Mouse (Mus musculus): ENCODE results near the gene Syce3.
"Not testable (repeated sequence)": the region's sequence is repeated elsewhere in the genome, so short reads cannot be mapped to it uniquely, and the experiment has no call there.

Gene Syce3

DNA sequence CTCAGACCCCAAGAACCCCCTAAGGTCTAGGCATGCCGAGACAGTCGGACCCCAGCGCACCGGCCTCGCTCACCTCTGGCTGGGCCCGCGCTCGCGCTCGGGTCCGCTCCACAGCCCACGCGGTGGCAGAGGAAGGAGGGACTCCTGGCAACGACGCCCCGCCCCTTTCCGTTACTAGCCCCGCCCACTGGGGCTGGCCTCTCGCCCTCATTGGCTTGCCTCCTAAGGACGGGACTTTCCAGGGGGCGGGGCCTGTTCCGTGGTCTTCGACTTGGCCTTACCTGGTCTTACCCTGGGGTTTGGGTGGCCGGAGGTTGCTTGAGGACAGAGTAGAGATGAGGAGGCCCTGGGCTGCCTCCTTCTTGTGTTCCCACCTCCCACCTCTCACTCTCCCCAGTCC lies at the start of gene Syce3:
Gene Syce3, minus strand, starts transcription at position 386 of the 400 bp plus-strand sequence.
- DNase-seq (ENCODE audit: low read depth), result no peak

DNA sequence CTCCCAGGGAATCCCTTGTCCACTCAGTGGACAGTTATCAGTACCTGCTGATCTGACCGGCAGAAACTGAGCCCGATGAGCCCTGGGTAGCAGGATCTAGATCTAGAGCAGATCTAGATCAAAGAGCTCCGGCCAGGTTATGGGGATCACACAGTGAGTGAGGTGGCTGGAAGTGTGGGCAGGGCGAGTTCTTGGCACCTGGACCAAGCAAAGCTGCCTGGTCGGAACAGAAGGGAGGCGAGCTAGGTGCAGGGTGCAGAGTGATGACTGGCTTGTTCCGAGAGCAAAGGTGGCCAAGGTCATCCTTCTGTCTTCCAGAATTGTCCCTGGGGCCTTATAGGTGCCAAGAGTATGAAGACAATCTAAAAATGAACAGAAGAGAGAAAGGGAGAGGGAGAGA lies 49.5 kb upstream of the Syce3 start:
- DNase-seq (ENCODE audit: low read depth), result no peak

DNA sequence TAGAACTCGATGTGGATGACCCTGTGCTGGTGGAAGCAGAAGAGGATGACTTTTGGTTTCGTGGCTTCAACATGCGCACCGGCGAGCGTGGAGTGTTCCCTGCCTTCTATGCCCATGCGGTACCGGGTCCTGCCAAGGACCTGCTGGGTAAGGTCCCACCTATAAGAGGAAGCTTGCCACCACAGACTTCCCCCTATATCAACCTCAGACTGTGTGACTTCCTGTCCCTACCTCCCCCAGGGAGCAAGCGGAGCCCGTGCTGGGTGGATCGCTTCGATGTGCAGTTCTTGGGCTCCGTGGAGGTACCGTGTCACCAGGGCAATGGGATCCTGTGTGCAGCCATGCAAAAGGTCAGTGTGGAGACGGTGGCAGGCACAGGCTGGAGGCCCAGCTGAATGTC lies 48.6 kb upstream of the Syce3 start:
- no peak for DNase-seq (ENCODE audit: low read depth)

GRCm38 (mm10) chr15:89455642-89456041 lies 45.3 kb upstream of the Syce3 start:
- DNase-seq (ENCODE audit: low read depth), result no peak

DNA sequence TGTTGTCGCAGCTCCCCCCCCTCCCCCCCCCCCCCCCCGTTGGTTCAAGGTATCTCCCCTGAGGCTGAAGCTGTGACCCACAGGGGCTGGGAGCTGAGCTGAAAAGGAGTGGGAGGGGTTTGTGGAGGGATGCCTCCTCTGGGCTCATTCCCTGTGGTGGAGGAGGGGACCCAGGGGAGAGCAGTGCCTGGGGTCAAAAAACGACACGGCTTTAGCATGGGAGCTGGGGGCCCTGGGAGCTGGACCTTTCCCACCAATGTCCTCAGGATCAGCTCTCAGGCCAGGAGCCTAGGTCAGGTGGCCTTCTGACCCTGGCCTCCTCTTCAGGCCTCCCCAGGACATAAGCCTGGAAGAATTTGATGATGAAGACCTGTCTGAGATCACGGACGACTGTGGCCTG lies 44.6 kb upstream of the Syce3 start:
- DNase-seq (ENCODE audit: low read depth), result no peak

GRCm38 (mm10) chr15:89453865-89454478 lies 43.7 kb upstream of the Syce3 start, which contains the start of gene Mapk8ip2:
Gene Mapk8ip2 (plus strand): TSS chr15:89453913.
- no peak for DNase-seq (ENCODE audit: low read depth)

DNA sequence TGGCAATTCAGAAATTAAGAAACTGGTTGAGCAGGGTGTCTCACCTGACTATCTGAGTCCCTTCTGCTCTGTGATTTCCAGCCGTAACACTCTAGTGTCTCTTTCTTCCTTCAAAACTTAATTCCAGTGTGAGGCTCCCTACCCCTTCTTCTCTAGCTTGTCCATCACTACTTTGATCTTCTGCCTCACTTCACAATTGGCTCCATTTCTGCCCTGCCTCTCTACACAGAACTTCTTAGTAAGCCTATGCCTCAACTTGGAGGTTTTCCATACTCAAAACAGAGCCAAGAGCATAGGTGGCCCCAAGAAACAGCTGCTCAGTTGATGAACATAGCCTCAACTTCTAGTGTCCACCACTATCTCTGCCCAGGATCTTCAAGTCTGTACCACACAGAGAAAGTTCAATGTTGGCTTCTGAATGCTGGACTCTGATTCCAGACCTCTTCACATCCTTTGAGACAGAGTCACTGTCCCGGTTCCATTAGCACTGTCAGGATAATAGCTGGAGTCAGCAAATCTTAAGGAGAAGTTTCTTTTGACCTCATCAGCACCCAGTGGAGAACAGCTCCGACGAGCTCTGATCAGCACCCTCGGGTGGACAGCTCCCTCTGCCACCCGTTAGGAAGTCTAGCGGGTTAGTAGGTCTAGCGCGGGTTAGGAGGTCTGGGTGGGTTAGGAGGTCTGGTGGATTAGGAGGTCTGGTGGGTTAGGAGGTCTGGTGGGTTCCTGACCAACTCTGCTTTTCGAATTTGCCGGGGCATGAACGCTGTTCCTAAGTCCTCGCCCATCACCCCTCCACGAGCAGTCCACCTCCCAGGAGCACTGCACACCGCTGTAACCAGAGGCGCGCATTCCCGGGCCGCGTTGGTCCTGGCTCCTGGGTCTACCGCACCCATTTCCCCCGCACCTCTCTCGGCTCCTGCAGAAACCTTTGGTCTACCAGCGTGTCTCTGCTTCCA lies 42.9 kb upstream of the Syce3 start:
- peak; percentile 67 for DNase-seq (ENCODE audit: low read depth)

- DNase-seq (ENCODE audit: low read depth), result no peak
Observed at GRCm38 (mm10) chr15:89442486-89443070, 32.3 kb upstream of the Syce3 start.

GRCm38 (mm10) chr15:89435878-89436277 lies 25.6 kb upstream of the Syce3 start:
- no peak for DNase-seq (ENCODE audit: low read depth)

- DNase-seq (ENCODE audit: low read depth), result no peak
Observed at GRCm38 (mm10) chr15:89434136-89434535, 23.8 kb upstream of the Syce3 start.

DNA sequence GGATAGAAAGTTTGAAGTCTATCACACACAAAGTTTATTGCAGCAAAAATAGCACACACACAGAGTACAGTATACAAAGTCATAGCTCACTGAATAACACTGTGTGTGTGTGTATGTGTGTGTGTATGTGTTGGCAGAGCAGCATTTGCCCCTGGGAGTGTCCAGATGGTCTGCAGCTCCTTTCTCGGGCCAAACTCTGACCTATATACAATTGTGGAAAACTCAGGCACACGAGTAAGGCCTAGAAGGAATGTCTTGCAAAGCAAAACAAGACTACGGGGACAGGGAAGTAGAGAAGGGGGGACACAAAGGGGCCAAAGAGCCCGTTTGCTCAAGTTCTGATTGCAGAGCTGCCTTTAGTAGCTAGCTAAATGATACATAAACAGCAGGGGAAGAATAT lies 22.6 kb upstream of the Syce3 start:
- no peak for DNase-seq (ENCODE audit: low read depth)

DNA sequence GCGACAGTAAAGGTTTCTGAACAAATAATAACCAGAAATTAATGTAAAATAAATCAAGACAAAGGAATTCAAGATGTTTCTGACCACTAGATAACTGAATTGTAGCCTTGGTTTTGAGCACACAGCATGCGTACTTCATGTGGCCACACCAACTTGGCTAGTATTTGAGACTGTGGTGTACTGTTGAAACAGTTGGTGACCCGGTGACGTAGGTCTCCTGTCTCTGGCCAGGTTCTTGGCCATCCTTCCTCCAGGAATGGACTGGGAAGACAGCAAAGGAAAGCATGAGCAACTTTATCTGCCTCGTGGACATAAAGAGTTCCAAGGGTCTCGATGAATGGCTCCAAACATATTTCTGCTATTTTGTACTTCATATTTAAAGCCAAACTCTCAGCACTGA lies 21.5 kb upstream of the Syce3 start:
- DNase-seq (ENCODE audit: low read depth), result no peak

GRCm38 (mm10) chr15:89431271-89431670 lies 21.0 kb upstream of the Syce3 start:
- DNase-seq (ENCODE audit: low read depth), result no peak

DNA sequence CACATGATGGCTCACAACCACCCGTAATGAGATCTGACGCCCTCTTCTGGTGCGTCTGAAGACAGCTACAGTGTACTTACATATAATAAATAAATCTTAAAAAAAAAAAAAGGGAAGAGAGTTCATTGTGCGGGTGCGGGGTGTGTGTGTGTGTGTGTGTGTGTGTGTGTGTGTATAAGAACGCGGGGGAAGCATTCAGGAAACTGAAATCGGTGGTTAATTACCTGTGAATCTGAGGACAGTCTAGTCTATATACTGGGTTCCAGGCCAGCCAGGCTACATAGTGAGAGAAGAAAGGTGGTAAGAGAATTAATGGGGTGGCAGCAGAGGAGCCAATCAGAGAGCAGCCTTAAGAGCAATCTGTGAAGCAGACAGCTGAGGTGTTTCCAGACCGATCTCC lies 20.5 kb upstream of the Syce3 start:
- DNase-seq (ENCODE audit: low read depth), result not testable (repeated sequence)

GRCm38 (mm10) chr15:89430341-89430740 lies 20.0 kb upstream of the Syce3 start:
- no peak for DNase-seq (ENCODE audit: low read depth)

- peak; percentile 87 for DNase-seq (ENCODE audit: low read depth)
Observed at GRCm38 (mm10) chr15:89429352-89430221, 19.3 kb upstream of the Syce3 start, which contains the start of the genes C730034F03Rik, Gm44502 and Chkb. Gene C730034F03Rik (plus strand): TSS chr15:89429589. Gene Gm44502 (minus strand): TSS chr15:89429696. Gene Chkb (minus strand): TSS chr15:89429908.

- no peak for DNase-seq (ENCODE audit: low read depth)
Observed at GRCm38 (mm10) chr15:89428821-89429351, 18.6 kb upstream of the Syce3 start.

DNA sequence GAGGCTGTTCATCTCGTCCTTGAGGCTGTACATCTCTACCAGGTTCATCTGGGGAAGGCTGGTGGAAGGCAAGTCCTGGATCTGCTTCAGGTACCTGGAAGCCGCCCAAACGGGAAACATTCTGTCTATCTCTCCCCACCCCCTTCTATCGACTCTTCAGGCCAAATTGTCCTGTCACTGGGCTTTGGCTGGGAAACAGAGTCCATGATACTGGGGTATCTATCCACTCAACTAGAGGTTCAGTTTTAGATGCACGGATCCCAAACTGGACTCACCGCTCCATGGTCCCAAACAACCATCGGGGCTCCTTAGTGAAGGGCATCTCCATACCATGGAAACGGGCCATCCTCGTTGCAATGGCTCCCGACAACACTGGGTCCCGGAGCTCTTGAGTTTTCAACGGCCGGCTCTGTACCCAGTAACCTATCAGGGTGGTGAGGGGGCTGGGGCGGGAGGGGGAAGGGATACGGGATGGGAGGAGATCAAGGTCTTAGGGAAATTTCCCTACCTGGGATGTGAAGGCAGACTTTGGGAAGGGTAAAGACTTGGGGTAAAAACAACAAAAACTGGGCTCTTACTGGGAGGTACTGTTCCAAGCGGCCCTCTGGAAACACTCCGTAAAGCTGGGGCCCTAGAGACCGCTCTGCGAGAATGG lies 18.0 kb upstream of the Syce3 start:
- no peak for DNase-seq (ENCODE audit: low read depth)

GRCm38 (mm10) chr15:89426716-89427115 lies 16.4 kb upstream of the Syce3 start:
- DNase-seq (ENCODE audit: low read depth), result no peak

- no peak for DNase-seq (ENCODE audit: low read depth)
Observed at GRCm38 (mm10) chr15:89425711-89426121, 15.4 kb upstream of the Syce3 start, which contains the start of gene Cpt1b. Gene Cpt1b (minus strand): TSS chr15:89425863.

- DNase-seq (ENCODE audit: low read depth), result no peak
Observed at GRCm38 (mm10) chr15:89424621-89425020, 14.3 kb upstream of the Syce3 start.

Data from c-Kit-positive CD71-positive TER-119-negative erythroid progenitor cells, embryonic 14.5 days (primary cell).